Mouse (Mus musculus) E14TG2a.4 (cell line): Measurements from ENCODE around the gene Dtx2.

Experiments used
- H3K27me3 ChIP-seq: 2 replicates; pipeline ENCODE4 v1.6.1; 2014; ENCODE audit warnings: low read length, control low read depth; ENCODE audit not compliant: insufficient read depth
- H3K36me3 ChIP-seq: 2 replicates; pipeline ENCODE4 v1.6.1; 2014; ENCODE audit warnings: low read length, control low read depth; ENCODE audit not compliant: insufficient read depth
- H3K4me1 ChIP-seq: replicated peaks from 2 replicates; pipeline ENCODE4 v1.6.1; 2014; ENCODE audit warnings: low read depth, low read length, control low read depth
- H3K4me3 ChIP-seq: replicated peaks from 2 replicates; pipeline ENCODE4 v1.5.1; 2014; ENCODE audit warnings: mild to moderate bottlenecking, low read length
- H3K9me3 ChIP-seq: 2 replicates; pipeline ENCODE4 v1.6.1; 2014; ENCODE audit warnings: low read length, control low read depth
- CTCF ChIP-seq: conservative IDR thresholded peaks from 2 replicates; pipeline ENCODE4 v1.5.1; 2014; ENCODE audit warnings: low read length
- NANOG ChIP-seq: IDR thresholded peaks from 2 replicates; pipeline ENCODE4 v1.6.1; 2014; ENCODE audit warnings: borderline replicate concordance, low read length, mixed read lengths
- POU5F1 ChIP-seq: IDR thresholded peaks from 2 replicates; pipeline ENCODE4 v1.6.1; 2014; ENCODE audit warnings: low read length, borderline replicate concordance

The Dtx2 gene

DNA sequence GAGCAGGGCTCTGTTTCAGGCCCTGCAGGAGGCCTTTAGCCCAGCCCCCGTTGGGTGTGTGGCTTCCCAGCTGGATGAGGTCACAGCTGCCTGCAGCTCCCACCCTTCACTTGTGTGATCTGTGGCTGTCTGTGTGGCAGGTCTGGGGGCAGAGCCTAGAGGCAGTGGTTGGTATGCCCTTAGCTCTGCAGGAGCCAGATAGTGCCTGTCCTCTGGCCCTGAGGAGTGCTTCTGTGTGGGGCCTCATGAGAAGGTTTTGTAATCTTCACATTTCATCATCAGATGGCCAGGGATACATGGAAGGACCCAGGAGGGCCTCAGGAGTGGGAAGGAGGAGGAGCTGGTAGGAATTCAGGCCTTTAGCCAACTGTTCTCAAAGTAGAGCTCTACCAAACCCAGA, 25.3 kb downstream of the Dtx2 start:
- H3K4me3 ChIP-seq: no peak overlapping the region
- H3K27me3 ChIP-seq: no peaks in the 10 kb centered on the region
- peaks cover 32% of the 10 kb centered on the region for H3K36me3 ChIP-seq
- H3K4me1 ChIP-seq: peaks cover 80% of the 10 kb centered on the region
- TF ChIP-seq POU5F1 (no peak), CTCF (no peak), NANOG (no peak)
- H3K9me3 ChIP-seq: no peaks in the 10 kb centered on the region

GRCm38 (mm10) chr5:136025712-136026111, 31.1 kb downstream of the Dtx2 start:
- no peaks in the 10 kb centered on the region for H3K9me3 ChIP-seq
- no peak for TF ChIP-seq POU5F1
- TF ChIP-seq NANOG: no peak
- no peak for TF ChIP-seq CTCF
- no peak overlapping the region for H3K4me3 ChIP-seq

GRCm38 (mm10) chr5:136026859-136027258, 32.3 kb downstream of the Dtx2 start:
- peaks cover 79% of the 10 kb centered on the region for H3K36me3 ChIP-seq
- H3K27me3 ChIP-seq: no peaks in the 10 kb centered on the region
- no peaks in the 10 kb centered on the region for H3K9me3 ChIP-seq
- no peak overlapping the region for H3K4me3 ChIP-seq
- H3K4me1 ChIP-seq: peaks cover 38% of the 10 kb centered on the region
- TF ChIP-seq CTCF: no peak
- TF ChIP-seq NANOG: no peak
- no peak for TF ChIP-seq POU5F1

More at GRCm38 (mm10) chr5:136025712-136026111, 31.1 kb downstream of the Dtx2 start:
- no peaks in the 10 kb centered on the region for H3K27me3 ChIP-seq
- peaks cover 72% of the 10 kb centered on the region for H3K36me3 ChIP-seq
- peaks cover 48% of the 10 kb centered on the region for H3K4me1 ChIP-seq

DNA sequence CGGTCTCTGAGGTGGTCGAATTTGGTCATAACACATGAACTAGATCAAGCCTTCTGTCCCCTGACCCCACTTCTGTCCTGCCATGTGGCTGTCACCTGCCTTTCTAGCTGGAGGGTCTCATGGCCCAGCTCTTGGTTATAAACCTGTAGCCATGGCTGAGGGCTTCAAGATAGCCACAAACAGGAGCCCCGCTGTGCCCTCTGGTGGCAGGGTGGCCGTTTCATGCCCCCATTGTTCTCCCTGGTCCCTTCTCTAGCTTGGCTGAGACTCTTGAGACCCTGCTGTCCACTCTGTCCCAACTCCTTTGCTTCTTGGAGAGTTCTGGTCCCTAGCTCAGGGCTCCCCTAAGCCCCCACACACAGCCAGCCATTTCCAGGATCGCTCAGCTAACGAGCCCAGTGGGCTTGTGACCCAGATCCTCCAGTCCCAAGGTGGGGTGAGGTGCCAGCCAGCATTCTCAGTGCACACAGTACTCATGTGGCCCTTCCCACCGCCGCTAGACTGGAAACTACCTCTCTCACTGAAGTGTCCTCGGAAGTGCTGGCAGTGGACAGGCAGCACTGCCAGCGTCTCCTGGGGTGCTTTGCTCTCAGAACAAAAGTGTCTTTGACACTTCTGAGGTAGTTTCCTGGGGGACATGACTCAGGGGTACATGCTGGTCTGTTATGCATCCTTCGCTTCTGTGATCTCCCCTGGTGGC, 33.2 kb downstream of the Dtx2 start:
- Histone ChIP-seq H3K9me3 (no peaks in the 10 kb centered on the region), H3K4me3 (no peak overlapping the region), H3K4me1 (peaks cover 38% of the 10 kb centered on the region), H3K36me3 (peaks cover 82% of the 10 kb centered on the region), H3K27me3 (no peaks in the 10 kb centered on the region)
- no peak for TF ChIP-seq CTCF
- TF ChIP-seq POU5F1: no peak
- TF ChIP-seq NANOG: no peak

DNA sequence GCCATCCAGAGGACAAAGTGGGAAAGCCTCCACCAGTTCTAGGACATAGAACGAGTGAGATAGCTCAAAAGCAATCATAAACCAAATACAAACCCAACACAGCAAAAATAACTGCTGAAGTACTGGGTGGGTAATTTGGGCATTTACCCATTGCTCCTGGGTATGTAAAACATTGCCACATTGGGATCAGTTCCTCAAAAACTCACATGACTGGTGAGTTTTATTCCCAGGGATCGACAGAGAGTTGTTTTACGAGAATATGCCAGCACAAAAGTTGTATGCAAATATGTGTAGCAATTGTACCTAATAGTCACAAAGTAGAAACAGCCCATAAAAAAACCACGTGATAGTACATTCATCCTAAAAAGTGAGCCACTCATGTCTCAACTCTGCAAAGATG, 40.3 kb downstream of the Dtx2 start:
- TF ChIP-seq CTCF: no peak
- TF ChIP-seq NANOG: no peak
- TF ChIP-seq POU5F1: no peak
- Histone ChIP-seq H3K4me1 (peaks cover 43% of the 10 kb centered on the region), H3K27me3 (no peaks in the 10 kb centered on the region), H3K4me3 (no peak overlapping the region), H3K9me3 (no peaks in the 10 kb centered on the region), H3K36me3 (peaks cover 25% of the 10 kb centered on the region)

DNA sequence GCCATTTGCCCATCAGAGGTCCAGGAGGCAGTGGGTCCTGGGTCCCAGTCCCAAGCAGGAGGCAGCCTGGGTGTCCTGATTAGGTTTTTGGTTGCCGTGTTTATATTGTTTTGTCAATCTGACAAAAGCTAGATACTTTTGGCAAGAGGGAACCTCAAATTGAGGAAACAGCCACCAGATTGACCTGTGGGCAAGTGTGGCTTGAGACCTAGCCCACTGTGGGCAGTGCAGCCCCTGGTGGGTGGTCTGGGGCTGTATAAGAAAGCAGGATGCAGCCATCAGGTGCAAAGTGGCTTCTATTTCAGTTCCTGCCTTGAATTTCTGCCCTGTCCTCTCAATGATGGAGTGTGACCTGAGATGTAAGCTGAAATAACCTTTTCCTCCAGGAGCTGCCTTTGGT, 40.7 kb downstream of the Dtx2 start:
- peaks cover 20% of the 10 kb centered on the region for H3K36me3 ChIP-seq
- no peaks in the 10 kb centered on the region for H3K27me3 ChIP-seq
- H3K4me3 ChIP-seq: no peak overlapping the region
- H3K4me1 ChIP-seq: peaks cover 47% of the 10 kb centered on the region
- TF ChIP-seq POU5F1 (no peak), NANOG (no peak), CTCF (no peak)
- H3K9me3 ChIP-seq: no peaks in the 10 kb centered on the region

DNA sequence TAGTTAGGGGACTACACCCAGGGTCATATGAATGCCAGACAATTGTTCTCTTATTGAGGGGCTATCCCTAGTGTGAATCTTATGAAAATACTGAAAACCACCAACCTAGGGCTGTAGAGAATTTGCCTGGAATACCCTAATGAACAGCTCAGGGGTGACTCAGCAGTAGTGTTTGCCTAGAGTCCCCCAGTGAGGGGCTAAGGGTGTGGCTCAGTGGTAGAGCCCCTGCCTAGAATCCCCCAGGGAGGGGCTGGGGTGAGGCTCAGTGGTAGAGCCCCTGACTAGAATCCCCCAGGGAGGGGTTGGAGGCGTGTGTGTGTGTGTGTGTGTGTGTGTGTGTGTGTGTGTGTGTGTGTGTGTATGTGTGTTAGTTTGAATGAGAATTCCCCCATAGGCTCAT, 42.1 kb downstream of the Dtx2 start:
- no peak for TF ChIP-seq NANOG
- TF ChIP-seq POU5F1: no peak
- no peak for TF ChIP-seq CTCF
- no peaks in the 10 kb centered on the region for H3K27me3 ChIP-seq
- H3K4me3 ChIP-seq: no peak overlapping the region
- peaks cover 7% of the 10 kb centered on the region for H3K36me3 ChIP-seq
- no peaks in the 10 kb centered on the region for H3K9me3 ChIP-seq
- H3K4me1 ChIP-seq: peaks cover 61% of the 10 kb centered on the region

GRCm38 (mm10) chr5:136038258-136039214, 43.9 kb downstream of the Dtx2 start, which contains the start of gene Upk3b:
Upk3b (plus strand) TSS chr5:136038496.
- no peaks in the 10 kb centered on the region for H3K9me3 ChIP-seq
- peaks cover 67% of the 10 kb centered on the region for H3K4me1 ChIP-seq
- no peak within 1 kb of the TSS for H3K4me3 ChIP-seq
- no peaks in the 10 kb centered on the region for H3K36me3 ChIP-seq
- TF ChIP-seq NANOG (no peak), CTCF (no peak), POU5F1 (no peak)
- H3K27me3 ChIP-seq: no peaks in the 10 kb centered on the region
